Mouse (Mus musculus): Measurements from ENCODE around the gene Espn.

Gene Espn

GRCm38 (mm10) chr4:152125161-152126025 is 26.8 kb downstream of the Espn start:
- DNase-seq (ENCODE audit: low read depth): no peak

- no peak for DNase-seq (ENCODE audit: low read depth)
These were observed 27.7 kb downstream of the Espn start for GRCm38 (mm10) chr4:152124361-152124961.

- no peak for DNase-seq (ENCODE audit: low read depth)
These were observed 31.0 kb downstream of the Espn start for GRCm38 (mm10) chr4:152121183-152121505.

- DNase-seq (ENCODE audit: low read depth): no peak
These were observed 31.6 kb downstream of the Espn start for GRCm38 (mm10) chr4:152120311-152121182.

- DNase-seq (ENCODE audit: low read depth): no peak
These were observed 32.5 kb downstream of the Espn start for GRCm38 (mm10) chr4:152119396-152120292.

GRCm38 (mm10) chr4:152117538-152117937 is 34.6 kb downstream of the Espn start:
- no peak for DNase-seq (ENCODE audit: low read depth)

GRCm38 (mm10) chr4:152115921-152116612 is 36.1 kb downstream of the Espn start, which contains the start of gene Tnfrsf25:
Tnfrsf25 (plus strand) TSS chr4:152115934.
- DNase-seq (ENCODE audit: low read depth): no peak

GRCm38 (mm10) chr4:152114080-152114479 is 38.1 kb downstream of the Espn start:
- no peak for DNase-seq (ENCODE audit: low read depth)

GRCm38 (mm10) chr4:152112329-152112728 is 39.8 kb downstream of the Espn start:
- no peak for DNase-seq (ENCODE audit: low read depth)

GRCm38 (mm10) chr4:152110689-152111088 is 41.5 kb downstream of the Espn start:
- no peak for DNase-seq (ENCODE audit: low read depth)

- DNase-seq (ENCODE audit: low read depth): no peak
These were observed 42.7 kb downstream of the Espn start for GRCm38 (mm10) chr4:152109509-152109908.

GRCm38 (mm10) chr4:152108673-152109072 is 43.5 kb downstream of the Espn start:
- DNase-seq (ENCODE audit: low read depth): no peak

GRCm38 (mm10) chr4:152107971-152108509 is 44.1 kb downstream of the Espn start:
- no peak for DNase-seq (ENCODE audit: low read depth)

- DNase-seq (ENCODE audit: low read depth): no peak
These were observed 44.7 kb downstream of the Espn start for GRCm38 (mm10) chr4:152107493-152107892.

GRCm38 (mm10) chr4:152106746-152107145 is 45.4 kb downstream of the Espn start:
- no peak for DNase-seq (ENCODE audit: low read depth)

- DNase-seq (ENCODE audit: low read depth): peak; percentile 68
These were observed 49.1 kb downstream of the Espn start for GRCm38 (mm10) chr4:152103025-152103424.

- no peak for DNase-seq (ENCODE audit: low read depth)
These were observed 50.2 kb downstream of the Espn start for GRCm38 (mm10) chr4:152101921-152102320.

- no peak for DNase-seq (ENCODE audit: low read depth)
These were observed 51.0 kb downstream of the Espn start for GRCm38 (mm10) chr4:152101081-152101653.

- no peak for DNase-seq (ENCODE audit: low read depth)
These were observed 51.6 kb downstream of the Espn start for GRCm38 (mm10) chr4:152100541-152100940.
